Mouse (Mus musculus) stomach, embryonic 16.5 days (tissue): Measurements from ENCODE around the gene Morn4. TPM values are rescaled to one million over a fixed set of nuclear protein-coding genes. Genes with fewer than 3 reads are reported as not detected.

Source experiments
- ATAC-seq: fragments of 200-750 bp; cut with Nextera tagmentation; 2 replicates; pipeline ENCODE4 v1.8.0; 2017; ENCODE audit warnings: moderate number of reproducible peaks, moderate TSS enrichment; ENCODE audit not compliant: insufficient read depth, low FRiP score
- H3K27ac ChIP-seq: fragments of 300-500 bp; sonication (generic); 2 replicates; pipeline ENCODE4 v1.5.1; 2014; ENCODE audit warnings: low read length
- H3K27me3 ChIP-seq: fragments of 300-500 bp; sonication (generic); 2 replicates; pipeline ENCODE4 v1.6.1; 2014; ENCODE audit warnings: low read length, control low read depth, mixed read lengths; ENCODE audit not compliant: control insufficient read depth, insufficient read depth
- H3K36me3 ChIP-seq: fragments of 300-500 bp; sonication (generic); 2 replicates; pipeline ENCODE4 v1.6.1; 2014; ENCODE audit warnings: low read length; ENCODE audit not compliant: control insufficient read depth, insufficient read depth
- H3K4me1 ChIP-seq: fragments of 300-500 bp; sonication (generic); 2 replicates; pipeline ENCODE4 v1.6.1; 2014; ENCODE audit warnings: low read length, control low read depth, mixed read lengths; ENCODE audit not compliant: control insufficient read depth, insufficient read depth
- H3K4me2 ChIP-seq: fragments of 300-500 bp; sonication (generic); 2 replicates; pipeline ENCODE4 v1.6.1; 2014; ENCODE audit warnings: low read depth, low read length, mixed read lengths
- H3K4me3 ChIP-seq: fragments of 300-500 bp; sonication (generic); replicated peaks from 2 replicates; pipeline ENCODE4 v1.5.1; 2014; ENCODE audit warnings: mild to moderate bottlenecking, low read length
- H3K9ac ChIP-seq: fragments of 300-500 bp; sonication (generic); 2 replicates; pipeline ENCODE4 v1.6.1; 2014; ENCODE audit warnings: low read length
- H3K9me3 ChIP-seq: fragments of 300-500 bp; sonication (generic); replicated peaks from 2 replicates; pipeline ENCODE4 v1.6.1; 2016; ENCODE audit warnings: low read length, control low read depth; ENCODE audit not compliant: control insufficient read depth
- WGBS: fragments of 180-500 bp; shearing (Covaris S2); extraction: QIAGEN DNeasy Blood & Tissue Kit; methylation state at CpG from one replicate; pipeline ENCODE4 v1.1.7; 2014; 5-methylcytosine and 5-hydroxymethylcytosine counted together
- polyA plus RNA-seq: library from polyadenylated mRNA; unstranded; fragments of >200 nt; fragmentation: Nextera tagmentation; extraction: Ambion mirVana; gene quantifications from 2 replicates; pipeline ENCODE4 v1.2.1, GENCODE M21; 2015

Gene Morn4
- polyA plus RNA-seq = 15.3 and 16.0 TPM in 2 replicates

GRCm38 (mm10) chr19:42086166-42086565 lies at the start of gene Morn4:
Gene Morn4, minus strand, starts transcription at chr19:42086357.
- Histone ChIP-seq H3K4me3 (peak within 1 kb of the TSS; percentile 73), H3K4me2 (peak within 1 kb of the TSS; percentile 93), H3K9ac (peak within 1 kb of the TSS; percentile 76), H3K4me1 (peaks cover 15% of the 10 kb centered on the region), H3K36me3 (no peaks in the 10 kb centered on the region), H3K27ac (no peak within 1 kb of the TSS), H3K9me3 (no peaks in the 10 kb centered on the region), H3K27me3 (no peaks in the 10 kb centered on the region)
- peak; percentile 45; the same call in 1 of the 2 replicates for ATAC-seq
- WGBS = under 1% methylated on average over 21 of the region's 21 CpGs

DNA sequence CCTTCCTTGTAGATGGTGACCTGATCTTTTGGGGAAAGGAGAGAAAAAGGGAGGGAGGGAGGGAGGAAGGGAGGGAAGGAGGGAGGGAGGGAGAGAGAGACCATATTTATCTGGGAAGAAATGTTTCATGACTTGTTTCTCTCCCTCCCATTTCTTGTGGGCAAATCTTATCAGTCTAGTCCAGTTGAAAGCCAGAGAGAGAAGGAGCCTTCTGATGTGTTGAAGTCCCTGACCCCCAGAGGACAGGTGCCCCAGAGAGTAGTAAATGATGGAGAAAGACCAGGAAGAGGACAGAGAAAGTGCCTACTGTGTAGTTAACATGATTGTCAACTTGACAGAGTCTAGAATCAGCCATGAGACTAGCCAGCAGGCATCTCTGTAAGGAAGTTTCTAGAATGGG lies 48.9 kb upstream of the Morn4 start:
- Histone ChIP-seq H3K27me3 (no peaks in the 10 kb centered on the region), H3K9ac (no peak overlapping the region), H3K4me3 (no peak overlapping the region), H3K27ac (no peak overlapping the region), H3K4me1 (peaks cover 4% of the 10 kb centered on the region; the same call in 1 of the 2 replicates), H3K36me3 (no peaks in the 10 kb centered on the region), H3K4me2 (no peak overlapping the region), H3K9me3 (no peaks in the 10 kb centered on the region)
- no peak for ATAC-seq

DNA sequence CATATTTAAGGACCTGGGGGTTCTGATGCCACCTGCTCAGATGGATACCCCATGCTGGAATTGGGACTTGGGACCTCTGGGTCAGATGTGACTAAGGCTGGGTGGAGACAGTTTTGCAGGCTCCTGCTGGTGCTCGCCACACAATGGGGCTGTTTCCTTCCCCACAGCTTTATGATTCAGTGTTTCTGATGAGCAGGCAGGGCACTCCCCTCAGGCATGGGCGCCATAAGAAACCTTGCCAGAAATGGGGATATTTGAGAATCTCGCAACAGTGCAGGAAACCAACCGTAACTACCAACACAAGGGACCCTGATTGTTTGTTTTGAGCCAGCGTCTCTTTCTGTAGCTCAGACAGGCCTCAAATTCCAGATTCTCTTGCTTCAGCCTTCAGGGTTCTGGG lies 44.9 kb upstream of the Morn4 start:
- H3K27me3 ChIP-seq = no peaks in the 10 kb centered on the region

GRCm38 (mm10) chr19:42130294-42130606 lies 44.1 kb upstream of the Morn4 start:
- H3K4me2 ChIP-seq = no peak overlapping the region
- WGBS = 52% methylated on average over 3 of the region's 3 CpGs
- no peaks in the 10 kb centered on the region for H3K36me3 ChIP-seq

More for the DNA sequence above, 44.9 kb upstream of the Morn4 start:
- peak overlapping the region; percentile 94 for H3K27ac ChIP-seq
- ATAC-seq = no peak
- no peak overlapping the region for H3K4me2 ChIP-seq
- WGBS = 55% methylated on average over 5 of the region's 5 CpGs
- H3K36me3 ChIP-seq = no peaks in the 10 kb centered on the region
- H3K9ac ChIP-seq = no peak overlapping the region
- H3K4me1 ChIP-seq = peaks cover 12% of the 10 kb centered on the region
- H3K4me3 ChIP-seq = no peak overlapping the region
- H3K9me3 ChIP-seq = no peaks in the 10 kb centered on the region

DNA sequence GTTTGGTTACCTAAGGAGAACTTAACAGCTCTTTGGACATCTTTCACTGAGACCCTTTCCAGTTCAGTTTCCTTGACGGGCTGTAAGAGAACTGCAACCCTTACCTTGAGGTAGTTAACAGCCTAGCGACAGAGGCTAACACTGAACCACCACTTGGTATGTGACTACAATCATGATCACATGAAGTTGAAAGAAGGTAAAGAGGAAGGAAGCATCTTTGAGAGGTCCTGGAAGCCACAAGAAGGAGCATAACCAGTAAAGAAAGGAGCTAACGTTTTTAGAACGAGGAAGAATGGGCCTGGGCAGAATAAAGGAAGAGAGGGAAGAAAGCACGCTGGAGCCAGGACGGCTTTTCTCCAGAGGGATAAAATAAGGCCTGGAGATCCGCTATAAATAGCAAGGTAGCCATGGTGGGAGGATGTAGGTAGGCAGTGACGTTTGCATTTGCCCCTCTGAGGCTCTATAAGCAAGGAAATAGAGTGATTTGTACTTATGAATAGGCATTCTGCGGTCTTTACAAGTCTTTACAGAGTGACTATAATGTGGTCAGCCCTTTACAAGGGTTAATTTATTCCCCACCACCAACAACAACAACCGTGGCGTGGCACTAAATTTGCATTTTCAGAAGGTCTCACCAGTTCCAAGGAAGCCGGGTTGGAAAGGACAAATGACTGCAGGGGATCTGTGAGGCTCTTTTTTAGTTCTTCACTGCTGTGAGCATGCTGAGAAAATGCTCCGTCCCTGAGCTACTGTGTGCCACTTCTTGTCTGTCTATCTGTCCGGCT lies 43.5 kb upstream of the Morn4 start:
- peak overlapping the region; percentile 94 for H3K4me2 ChIP-seq
- no peak for ATAC-seq
- H3K4me3 ChIP-seq = peak overlapping the region; percentile 86
- WGBS = 38% methylated on average over 14 of the region's 14 CpGs
- H3K9ac ChIP-seq = peak overlapping the region; percentile 49
- H3K36me3 ChIP-seq = no peaks in the 10 kb centered on the region
- no peaks in the 10 kb centered on the region for H3K9me3 ChIP-seq
- H3K4me1 ChIP-seq = peaks cover 12% of the 10 kb centered on the region
- no peaks in the 10 kb centered on the region for H3K27me3 ChIP-seq
- H3K27ac ChIP-seq = peak overlapping the region; percentile 94

More at GRCm38 (mm10) chr19:42130294-42130606, 44.1 kb upstream of the Morn4 start:
- no peak for ATAC-seq
- peaks cover 12% of the 10 kb centered on the region for H3K4me1 ChIP-seq
- H3K27me3 ChIP-seq = no peaks in the 10 kb centered on the region
- no peaks in the 10 kb centered on the region for H3K9me3 ChIP-seq
- no peak overlapping the region for H3K4me3 ChIP-seq
- peak overlapping the region; percentile 94 for H3K27ac ChIP-seq
- no peak overlapping the region for H3K9ac ChIP-seq

- peak within 1 kb of the TSS; percentile 92 for H3K9ac ChIP-seq
- WGBS = under 1% methylated on average over 54 of the region's 54 CpGs
- H3K4me2 ChIP-seq = peak within 1 kb of the TSS; percentile 94
- peak within 1 kb of the TSS; percentile 95 for H3K27ac ChIP-seq
- ATAC-seq = peak; percentile 98
- H3K36me3 ChIP-seq = 0 out of 2 replicates have a peak, but pooled peaks cover 3% of the 10 kb centered on the region
- H3K9me3 ChIP-seq = no peaks in the 10 kb centered on the region
- no peaks in the 10 kb centered on the region for H3K27me3 ChIP-seq
- peak within 1 kb of the TSS; percentile 86 for H3K4me3 ChIP-seq
- peaks cover 12% of the 10 kb centered on the region for H3K4me1 ChIP-seq
These were observed 42.8 kb upstream of the Morn4 start, which contains the start of gene Avpi1 for GRCm38 (mm10) chr19:42128787-42129508. Gene Avpi1, minus strand, starts transcription at chr19:42129059.

GRCm38 (mm10) chr19:42128052-42128740 lies 42.0 kb upstream of the Morn4 start:
- WGBS = 5% methylated on average over 23 of the region's 23 CpGs
- Histone ChIP-seq H3K4me2 (peak overlapping the region; percentile 94), H3K9me3 (no peaks in the 10 kb centered on the region), H3K27ac (peak overlapping the region; percentile 95), H3K9ac (peak overlapping the region; percentile 92), H3K36me3 (0 out of 2 replicates have a peak, but pooled peaks cover 11% of the 10 kb centered on the region), H3K4me1 (peaks cover 12% of the 10 kb centered on the region), H3K27me3 (no peaks in the 10 kb centered on the region), H3K4me3 (peak overlapping the region; percentile 86)
- ATAC-seq = no peak

DNA sequence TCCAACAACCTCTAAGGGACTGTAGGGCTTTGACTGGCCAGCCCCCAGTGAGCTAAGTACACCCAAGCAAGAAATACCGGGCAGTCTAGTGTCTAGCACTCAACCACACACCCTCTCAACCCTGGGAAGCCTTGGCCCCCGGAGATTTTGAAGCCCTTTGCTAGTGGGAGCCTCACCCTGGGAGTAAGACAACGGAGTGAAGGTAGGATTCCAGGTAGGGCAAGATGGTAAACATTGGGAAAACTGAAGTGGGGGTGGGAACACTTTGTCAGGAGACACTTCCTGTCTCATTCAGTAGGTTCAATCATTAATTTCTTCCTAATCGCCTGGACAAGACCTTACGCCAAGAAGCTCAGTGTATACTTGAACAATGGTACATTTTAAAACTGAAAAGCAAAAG lies 40.9 kb upstream of the Morn4 start:
- H3K27ac ChIP-seq = peak overlapping the region; percentile 75
- peaks cover 12% of the 10 kb centered on the region for H3K4me1 ChIP-seq
- H3K27me3 ChIP-seq = no peaks in the 10 kb centered on the region
- 55% methylated on average over 5 of the region's 5 CpGs for WGBS
- 0 out of 2 replicates have a peak, but pooled peaks cover 12% of the 10 kb centered on the region for H3K36me3 ChIP-seq
- H3K9me3 ChIP-seq = no peaks in the 10 kb centered on the region
- peak overlapping the region; percentile 86 for H3K4me3 ChIP-seq
- peak overlapping the region; percentile 1; the same call in 1 of the 2 replicates for H3K9ac ChIP-seq
- H3K4me2 ChIP-seq = peak overlapping the region; percentile 94
- no peak for ATAC-seq
